25 mouse cellular contexts compared by ENCODE assay signal in genomic region chr19:31923615-31924352, GRCm38 (mm10). TPM values are rescaled to one million over a fixed set of nuclear protein-coding genes. Genes with fewer than 3 reads are reported as not detected.
"Had no signal": no experiment of that assay in that cellular context is flagged by ENCODE, and none has a peak within 500 bp of the region (broad histone marks: within the 10 kb centered on the region; RNA-seq: fewer than 3 reads in every experiment).

No protein-coding gene starts in this region.

- ATAC-seq: inflammation-experienced regulatory T-cells, adult 6 months; liver, postnatal 0 days; lung, postnatal 0 days had no signal

- H3K9ac ChIP-seq: limb, embryonic 12.5 days; limb, embryonic 15.5 days; liver, embryonic 14.5 days; liver, postnatal 0 days; lung, embryonic 14.5 days had no signal

- H3K27ac ChIP-seq: limb, embryonic 12.5 days; limb, embryonic 15.5 days; liver, embryonic 14.5 days; macrophage; midbrain, embryonic 10.5 days; stomach, postnatal 0 days had no signal

- H3K4me2 ChIP-seq: limb, embryonic 12.5 days; limb, embryonic 15.5 days; liver, embryonic 11.5 days; lung, embryonic 14.5 days had no signal

- H3K4me1 ChIP-seq: limb, embryonic 12.5 days; limb, embryonic 15.5 days; midbrain, embryonic 10.5 days had no signal

- DNase-seq: left cerebral cortex, postnatal 4 days; liver, postnatal 0 days; lung, embryonic 14.5 days; midbrain, embryonic 14.5 days; thymus, adult 2 months; thymus, postnatal 14 days; thymus, postnatal 4 days had no signal

- H3K36me3 ChIP-seq: limb, embryonic 12.5 days; limb, embryonic 15.5 days; midbrain, embryonic 10.5 days had no signal

- H3K27me3 ChIP-seq: limb, embryonic 12.5 days; limb, embryonic 15.5 days; megakaryocyte, embryonic 14.5 days had no signal

- H3K9me3 ChIP-seq: limb, embryonic 12.5 days; limb, embryonic 15.5 days; midbrain, embryonic 10.5 days had no signal

- H3K4me3 ChIP-seq: limb, embryonic 12.5 days; limb, embryonic 15.5 days; megakaryocyte, embryonic 14.5 days; midbrain, embryonic 10.5 days had no signal

RNA-seq across cellular contexts. Expression of gene A1cf, which starts 55.2 kb away (rescaled TPM):
- total RNA-seq: layer of hippocampus, adult 18-20 months; layer of hippocampus, postnatal 14 days; left cerebral cortex, adult 8-10 months; left cerebral cortex, postnatal 14 days; left cerebral cortex, postnatal 4 days; midbrain, postnatal 0 days had no signal
- polyA plus RNA-seq: inflammation-experienced regulatory T-cells, adult 6 months; limb, embryonic 12.5 days; limb, embryonic 15.5 days; lung, embryonic 14.5 days; lung, postnatal 0 days; macrophage; midbrain, embryonic 10.5 days; midbrain, embryonic 14.5 days; midbrain, postnatal 0 days; neural tube, embryonic 11.5 days; neural tube, embryonic 14.5 days; stomach, embryonic 14.5 days had no signal
